Mouse (Mus musculus) stomach, embryonic 15.5 days (tissue): ENCODE results near the gene Zpld1. TPM values are rescaled to one million over a fixed set of nuclear protein-coding genes. Genes with fewer than 3 reads are reported as not detected.

Experiments used
- ATAC-seq: fragments of 200-750 bp; cut with Nextera tagmentation; 2 replicates; pipeline ENCODE4 v1.8.0; 2017; ENCODE audit warnings: low read depth, moderate number of reproducible peaks, moderate TSS enrichment; ENCODE audit not compliant: insufficient read depth, low FRiP score
- H3K27ac ChIP-seq: fragments of 300-500 bp; sonication (generic); 2 replicates; pipeline ENCODE4 v1.5.1; 2015; ENCODE audit warnings: mild to moderate bottlenecking, inconsistent platforms
- H3K27me3 ChIP-seq: fragments of 300-500 bp; sonication (generic); replicated peaks from 2 replicates; pipeline ENCODE4 v1.6.1; 2015; ENCODE audit warnings: inconsistent platforms
- H3K36me3 ChIP-seq: fragments of 300-500 bp; sonication (generic); 2 replicates; pipeline ENCODE4 v1.6.1; 2015; ENCODE audit warnings: inconsistent platforms
- H3K4me1 ChIP-seq: fragments of 300-500 bp; sonication (generic); 2 replicates; pipeline ENCODE4 v1.6.1; 2015; ENCODE audit warnings: inconsistent platforms
- H3K4me2 ChIP-seq: fragments of 300-500 bp; sonication (generic); 2 replicates; pipeline ENCODE4 v1.6.1; 2015; ENCODE audit warnings: mild to moderate bottlenecking, inconsistent platforms
- H3K4me3 ChIP-seq: fragments of 300-500 bp; sonication (generic); replicated peaks from 2 replicates; pipeline ENCODE4 v1.5.1; 2015; ENCODE audit warnings: inconsistent platforms
- H3K9ac ChIP-seq: fragments of 300-500 bp; sonication (generic); 2 replicates; pipeline ENCODE4 v1.6.1; 2015; ENCODE audit warnings: inconsistent platforms
- H3K9me3 ChIP-seq: fragments of 300-500 bp; sonication (generic); 2 replicates; pipeline ENCODE4 v1.6.1; 2016; ENCODE audit warnings: inconsistent platforms
- WGBS: fragments of 180-500 bp; shearing (Covaris S2); methylation state at CpG from one replicate; pipeline ENCODE4 v1.1.7; 2015; 5-methylcytosine and 5-hydroxymethylcytosine counted together
- polyA plus RNA-seq: library from polyadenylated mRNA; unstranded; fragments of >200 nt; fragmentation: Nextera tagmentation; extraction: Ambion mirVana; gene quantifications from 2 replicates; pipeline ENCODE4 v1.2.1, GENCODE M21; 2015

Zpld1 gene
- polyA plus RNA-seq = 0.66 and 0.74 TPM in 2 replicates

- Histone ChIP-seq H3K4me3 (no peak within 1 kb of the TSS), H3K4me2 (no peak within 1 kb of the TSS), H3K4me1 (no peaks in the 10 kb centered on the region), H3K27me3 (no peaks in the 10 kb centered on the region), H3K27ac (no peak within 1 kb of the TSS), H3K9ac (no peak within 1 kb of the TSS), H3K9me3 (no peaks in the 10 kb centered on the region), H3K36me3 (no peaks in the 10 kb centered on the region)
- 94% methylated on average over 2 of the region's 2 CpGs for whole genome bisulfite sequencing
- no peak for ATAC-seq
These were observed at the start of gene Zpld1 for GRCm38 (mm10) chr16:55297886-55298285. Zpld1 (minus strand) TSS chr16:55297986.

GRCm38 (mm10) chr16:55345644-55346043, 47.9 kb upstream of the Zpld1 start:
- Histone ChIP-seq H3K4me1 (no peaks in the 10 kb centered on the region), H3K27me3 (no peaks in the 10 kb centered on the region), H3K4me3 (no peak overlapping the region), H3K36me3 (no peaks in the 10 kb centered on the region), H3K9me3 (no peaks in the 10 kb centered on the region), H3K27ac (no peak overlapping the region), H3K4me2 (no peak overlapping the region), H3K9ac (no peak overlapping the region)
- no peak for ATAC-seq
- WGBS = 51% methylated on average over 3 of the region's 3 CpGs

GRCm38 (mm10) chr16:55321542-55322514, 24.0 kb upstream of the Zpld1 start:
- Histone ChIP-seq H3K27me3 (no peaks in the 10 kb centered on the region), H3K36me3 (no peaks in the 10 kb centered on the region), H3K27ac (no peak overlapping the region), H3K4me1 (no peaks in the 10 kb centered on the region), H3K4me3 (no peak overlapping the region), H3K9me3 (no peaks in the 10 kb centered on the region), H3K4me2 (no peak overlapping the region), H3K9ac (no peak overlapping the region)
- WGBS = 42% methylated on average over 8 of the region's 8 CpGs
- ATAC-seq = peak; percentile 82

- Histone ChIP-seq H3K4me2 (no peak overlapping the region), H3K4me1 (no peaks in the 10 kb centered on the region), H3K27me3 (no peaks in the 10 kb centered on the region), H3K9ac (no peak overlapping the region), H3K27ac (no peak overlapping the region), H3K36me3 (no peaks in the 10 kb centered on the region), H3K4me3 (no peak overlapping the region), H3K9me3 (no peaks in the 10 kb centered on the region)
- ATAC-seq = no peak
These were observed 19.2 kb upstream of the Zpld1 start for GRCm38 (mm10) chr16:55316996-55317395.

GRCm38 (mm10) chr16:55312106-55312505, 14.3 kb upstream of the Zpld1 start:
- H3K27ac ChIP-seq = no peak overlapping the region
- no peak overlapping the region for H3K4me3 ChIP-seq
- H3K27me3 ChIP-seq = no peaks in the 10 kb centered on the region
- H3K9me3 ChIP-seq = no peaks in the 10 kb centered on the region
- WGBS = 85% methylated on average over 3 of the region's 3 CpGs
- H3K36me3 ChIP-seq = no peaks in the 10 kb centered on the region
- no peak overlapping the region for H3K9ac ChIP-seq
- no peak overlapping the region for H3K4me2 ChIP-seq
- ATAC-seq = no peak
- no peaks in the 10 kb centered on the region for H3K4me1 ChIP-seq

GRCm38 (mm10) chr16:55282696-55283095, 15.1 kb downstream of the Zpld1 start:
- no peak for ATAC-seq
- no peak overlapping the region for H3K9ac ChIP-seq
- H3K4me2 ChIP-seq = no peak overlapping the region
- no peaks in the 10 kb centered on the region for H3K9me3 ChIP-seq
- H3K36me3 ChIP-seq = no peaks in the 10 kb centered on the region
- 83% methylated on average over 2 of the region's 2 CpGs for WGBS
- H3K4me3 ChIP-seq = no peak overlapping the region
- no peaks in the 10 kb centered on the region for H3K4me1 ChIP-seq
- no peaks in the 10 kb centered on the region for H3K27me3 ChIP-seq
- no peak overlapping the region for H3K27ac ChIP-seq

GRCm38 (mm10) chr16:55277447-55277846, 20.3 kb downstream of the Zpld1 start:
- Histone ChIP-seq H3K4me2 (no peak overlapping the region), H3K4me3 (no peak overlapping the region), H3K9me3 (no peaks in the 10 kb centered on the region), H3K4me1 (no peaks in the 10 kb centered on the region), H3K27me3 (no peaks in the 10 kb centered on the region), H3K27ac (no peak overlapping the region), H3K9ac (no peak overlapping the region), H3K36me3 (no peaks in the 10 kb centered on the region)
- no peak for ATAC-seq
- WGBS = 85% methylated on average over 3 of the region's 3 CpGs

GRCm38 (mm10) chr16:55265281-55265680, 32.5 kb downstream of the Zpld1 start:
- ATAC-seq = no peak
- Histone ChIP-seq H3K9me3 (no peaks in the 10 kb centered on the region), H3K4me3 (no peak overlapping the region), H3K36me3 (no peaks in the 10 kb centered on the region), H3K9ac (no peak overlapping the region), H3K27ac (no peak overlapping the region), H3K4me1 (no peaks in the 10 kb centered on the region), H3K27me3 (no peaks in the 10 kb centered on the region), H3K4me2 (no peak overlapping the region)
- 28% methylated on average over 4 of the region's 4 CpGs for WGBS

GRCm38 (mm10) chr16:55260862-55261574, 36.8 kb downstream of the Zpld1 start:
- no peaks in the 10 kb centered on the region for H3K9me3 ChIP-seq
- H3K9ac ChIP-seq = no peak overlapping the region
- H3K4me1 ChIP-seq = no peaks in the 10 kb centered on the region
- no peak overlapping the region for H3K4me3 ChIP-seq
- WGBS = 49% methylated on average over 7 of the region's 7 CpGs
- H3K27ac ChIP-seq = no peak overlapping the region
- H3K27me3 ChIP-seq = no peaks in the 10 kb centered on the region
- H3K4me2 ChIP-seq = no peak overlapping the region
- no peaks in the 10 kb centered on the region for H3K36me3 ChIP-seq
- ATAC-seq = no peak

GRCm38 (mm10) chr16:55259719-55260118, 38.1 kb downstream of the Zpld1 start:
- H3K4me3 ChIP-seq = no peak overlapping the region
- no peaks in the 10 kb centered on the region for H3K36me3 ChIP-seq
- H3K9ac ChIP-seq = no peak overlapping the region
- H3K27ac ChIP-seq = no peak overlapping the region
- H3K4me1 ChIP-seq = no peaks in the 10 kb centered on the region
- WGBS = 89% methylated on average over 6 of the region's 6 CpGs
- no peaks in the 10 kb centered on the region for H3K9me3 ChIP-seq
- no peak for ATAC-seq
- no peak overlapping the region for H3K4me2 ChIP-seq
- no peaks in the 10 kb centered on the region for H3K27me3 ChIP-seq

GRCm38 (mm10) chr16:55240996-55241395, 56.8 kb downstream of the Zpld1 start:
- no peak overlapping the region for H3K27ac ChIP-seq
- H3K4me2 ChIP-seq = no peak overlapping the region
- H3K27me3 ChIP-seq = no peaks in the 10 kb centered on the region
- no peak overlapping the region for H3K4me3 ChIP-seq
- H3K4me1 ChIP-seq = no peaks in the 10 kb centered on the region
- WGBS = 51% methylated on average over 2 of the region's 2 CpGs
- H3K9me3 ChIP-seq = no peaks in the 10 kb centered on the region
- no peak for ATAC-seq
- no peak overlapping the region for H3K9ac ChIP-seq
- no peaks in the 10 kb centered on the region for H3K36me3 ChIP-seq

GRCm38 (mm10) chr16:55228995-55229622, 68.7 kb downstream of the Zpld1 start:
- H3K27me3 ChIP-seq = no peaks in the 10 kb centered on the region
- H3K4me3 ChIP-seq = no peak overlapping the region
- H3K27ac ChIP-seq = peak overlapping the region; percentile 57; the same call in 1 of the 2 replicates
- no peaks in the 10 kb centered on the region for H3K4me1 ChIP-seq
- no peaks in the 10 kb centered on the region for H3K9me3 ChIP-seq
- no peaks in the 10 kb centered on the region for H3K36me3 ChIP-seq
- H3K9ac ChIP-seq = no peak overlapping the region
- WGBS = 39% methylated on average over 1 of the region's 1 CpGs
- peak; percentile 72; the same call in 1 of the 2 replicates for ATAC-seq
- no peak overlapping the region for H3K4me2 ChIP-seq
